Mouse (Mus musculus): Measurements from ENCODE around the gene Fbxo46. TPM values are rescaled to one million over a fixed set of nuclear protein-coding genes. Genes with fewer than 3 reads are reported as not detected.

The Fbxo46 gene
- total and polyA plus RNA-seq, 3 experiments: 10.1 to 13.7 TPM; not detected in 1

GRCm38 (mm10) chr7:19075723-19076585 lies 43.7 kb upstream of the Fbxo46 start, which contains the start of gene Dmwd (continued):
- TF ChIP-seq NELFE (IDR thresholded peaks at IDR 0.05; ENCODE audit: low read depth, low read length) (peak; percentile 62), SMC3 (IDR thresholded peaks at IDR 0.05; ENCODE audit: low read depth, low read length) (no peak), JUND (IDR thresholded peaks at IDR 0.05; ENCODE audit: low read depth, low read length) (no peak), MXI1 (IDR thresholded peaks at IDR 0.05; ENCODE audit: low read depth, low read length) (peak; percentile 98), E2F4 (IDR thresholded peaks at IDR 0.05; ENCODE audit: borderline replicate concordance, low read depth, low read length) (no peak), ZNF384 (IDR thresholded peaks at IDR 0.05; ENCODE audit: low read depth, low read length) (no peak), CHD1 (IDR thresholded peaks at IDR 0.05; ENCODE audit: low read depth, low read length) (no peak), POLR2AphosphoS2 (IDR thresholded peaks at IDR 0.05; ENCODE audit: low read length) (no peak), SIN3A (IDR thresholded peaks at IDR 0.05; ENCODE audit: low read length) (peak; percentile 99), ELF1 (IDR thresholded peaks at IDR 0.05; ENCODE audit: low read depth, low read length) (peak; percentile 79), ZC3H11A (IDR thresholded peaks at IDR 0.05; ENCODE audit: low read depth, low read length) (no peak), RCOR1 (IDR thresholded peaks at IDR 0.05; ENCODE audit: low read depth, low read length) (no peak), ZKSCAN1 (IDR thresholded peaks at IDR 0.05; ENCODE audit: low read depth, low read length) (no peak), POLR2AphosphoS5 (IDR thresholded peaks at IDR 0.05; ENCODE audit: borderline replicate concordance, low read depth, low read length) (no peak), GATA1 (IDR thresholded peaks at IDR 0.05; ENCODE audit: low read depth, low read length) (no peak), MAX (IDR thresholded peaks at IDR 0.05; ENCODE audit: low read length) (peak; percentile 67), MAFK (IDR thresholded peaks at IDR 0.05; ENCODE audit: borderline replicate concordance, low read depth, low read length) (no peak), MYC (IDR thresholded peaks at IDR 0.05; ENCODE audit: low read depth, low read length) (0 out of 2 replicates have a peak, but pooled peaks have one; percentile 28), BHLHE40 (IDR thresholded peaks at IDR 0.05; ENCODE audit: borderline replicate concordance, low read depth, low read length) (no peak), ETS1 (IDR thresholded peaks at IDR 0.05; ENCODE audit: low read depth, low read length) (no peak), UBTF (IDR thresholded peaks at IDR 0.05; ENCODE audit: borderline replicate concordance, insufficient read depth, low read depth, low read length) (no peak)

GRCm38 (mm10) chr7:19076586-19076991 lies 43.1 kb upstream of the Fbxo46 start:
- Histone ChIP-seq H3K4me3 (ENCODE audit: control insufficient read depth in 1 of 2, insufficient read depth in 1 of 2, low read depth in 2 of 2, low read length in 2 of 2) (peak overlapping the region; percentile 70 to 95), H3K79me2 (ENCODE audit: control insufficient read depth, insufficient read depth, low read length, poor library complexity) (peaks cover 9% of the 10 kb centered on the region), H3K9ac (ENCODE audit: control insufficient read depth, low read depth, low read length, poor library complexity, severe bottlenecking) (peak overlapping the region; percentile 84), H3K9me3 (replicated peaks; ENCODE audit: insufficient read depth, low read length) (no peaks in the 10 kb centered on the region), H3K36me3 (ENCODE audit: control insufficient read depth in 1 of 2, insufficient read depth in 2 of 2, low read length in 2 of 2) (peaks cover 0 to 11% of the 10 kb centered on the region in 2 experiments; a peak in 2 of 4 replicates), H3K27ac (ENCODE audit: control insufficient read depth, low read depth, low read length) (peak overlapping the region; percentile 3), H3K27me3 (ENCODE audit: control insufficient read depth in 1 of 2, insufficient read depth in 2 of 2, low read length in 2 of 2) (no peaks in the 10 kb centered on the region), H3K4me1 (ENCODE audit: control insufficient read depth in 1 of 2, insufficient read depth in 2 of 2, low read length in 2 of 2) (peaks cover 4 to 20% of the 10 kb centered on the region in 2 experiments)
- TF ChIP-seq POLR2A (IDR thresholded peaks at IDR 0.05; ENCODE audit: control insufficient read depth in 1 of 2, insufficient read depth in 1 of 2, low read depth in 1 of 2, low read length in 2 of 2, poor library complexity in 1 of 2): no peak
- TF ChIP-seq CHD1 (IDR thresholded peaks at IDR 0.05; ENCODE audit: low read depth, low read length): 0 out of 2 replicates have a peak, but pooled peaks have one; percentile 16
- DNase-seq (ENCODE audit: low read depth, low spot score): no peak
